Mouse (Mus musculus) embryonic facial prominence, embryonic 14.5 days (tissue): Measurements from ENCODE around the gene Gm20388. TPM values are rescaled to one million over a fixed set of nuclear protein-coding genes. Genes with fewer than 3 reads are reported as not detected.

Experiments
- ATAC-seq: fragments of 200-750 bp; cut with Nextera tagmentation; 2 replicates; pipeline ENCODE4 v1.8.0; 2017; ENCODE audit warnings: low read depth, moderate number of reproducible peaks, moderate TSS enrichment
- DNase-seq: peaks from one replicate; pipeline ENCODE4 v3.0.0-alpha.2; 2015; ENCODE audit warnings: low spot score
- H3K27ac ChIP-seq: fragments of 300-500 bp; sonication (generic); replicated peaks from 2 replicates; pipeline ENCODE4 v1.5.1; 2014; ENCODE audit warnings: low read depth, mild to moderate bottlenecking, low read length, moderate library complexity
- H3K27me3 ChIP-seq: fragments of 300-500 bp; sonication (generic); replicated peaks from 2 replicates; pipeline ENCODE4 v1.6.1; 2014; ENCODE audit warnings: low read length; ENCODE audit not compliant: control insufficient read depth, insufficient read depth
- H3K36me3 ChIP-seq: fragments of 300-500 bp; sonication (generic); 2 replicates; pipeline ENCODE4 v1.6.1; 2014; ENCODE audit warnings: low read length, mixed read lengths; ENCODE audit not compliant: control insufficient read depth, insufficient read depth
- H3K4me1 ChIP-seq: fragments of 300-500 bp; sonication (generic); 2 replicates; pipeline ENCODE4 v1.6.1; 2014; ENCODE audit warnings: antibody characterized with exemption, low read length; ENCODE audit not compliant: control insufficient read depth, insufficient read depth
- H3K4me2 ChIP-seq: fragments of 300-500 bp; sonication (generic); 2 replicates; pipeline ENCODE4 v1.6.1; 2014; ENCODE audit warnings: low read depth, mild to moderate bottlenecking, low read length, moderate library complexity, mixed read lengths
- H3K4me3 ChIP-seq: fragments of 300-500 bp; sonication (generic); 2 replicates; pipeline ENCODE4 v1.5.1; 2014; ENCODE audit warnings: low read depth, mild to moderate bottlenecking, low read length
- H3K9ac ChIP-seq: fragments of 300-500 bp; sonication (generic); 2 replicates; pipeline ENCODE4 v1.6.1; 2014; ENCODE audit warnings: low read depth, mild to moderate bottlenecking, low read length, moderate library complexity, mixed read lengths
- H3K9me3 ChIP-seq: fragments of 300-500 bp; sonication (generic); 2 replicates; pipeline ENCODE4 v1.6.1; 2016; ENCODE audit warnings: low read length; ENCODE audit not compliant: control insufficient read depth
- WGBS: fragments of 180-500 bp; shearing (Covaris S2); extraction: QIAGEN DNeasy Blood & Tissue Kit; methylation state at CpG from one replicate; pipeline ENCODE4 v1.1.7; 2014; 5-methylcytosine and 5-hydroxymethylcytosine counted together
- polyA plus RNA-seq: library from polyadenylated mRNA; unstranded; fragments of >200 nt; fragmentation: Nextera tagmentation; extraction: Ambion mirVana; gene quantifications from 2 replicates; pipeline ENCODE4 v1.2.1, GENCODE M21; 2014

The Gm20388 gene
- polyA plus RNA-seq, 1 experiment from 2014 or later = not detected

- DNase-seq = no peak
- Histone ChIP-seq H3K9ac (no peak overlapping the region), H3K27me3 (no peaks in the 10 kb centered on the region)
Measured at GRCm38 (mm10) chr8:121030496-121031040, 1119.9 kb downstream of the Gm20388 start.

GRCm38 (mm10) chr8:121033299-121034013 lies 1122.8 kb downstream of the Gm20388 start:
- no peak overlapping the region for H3K4me2 ChIP-seq
- no peaks in the 10 kb centered on the region for H3K9me3 ChIP-seq
- H3K4me3 ChIP-seq = no peak overlapping the region
- no peaks in the 10 kb centered on the region for H3K36me3 ChIP-seq
- no peak overlapping the region for H3K9ac ChIP-seq
- H3K27me3 ChIP-seq = no peaks in the 10 kb centered on the region
- no peaks in the 10 kb centered on the region for H3K4me1 ChIP-seq
- H3K27ac ChIP-seq = no peak overlapping the region
- ATAC-seq = no peak
- no peak for DNase-seq
- 51% methylated on average over 20 of the region's 20 CpGs for WGBS

More at GRCm38 (mm10) chr8:121030496-121031040, 1119.9 kb downstream of the Gm20388 start:
- no peak for ATAC-seq
- H3K4me2 ChIP-seq = no peak overlapping the region
- H3K27ac ChIP-seq = no peak overlapping the region
- H3K4me1 ChIP-seq = no peaks in the 10 kb centered on the region
- 66% methylated on average over 10 of the region's 10 CpGs for WGBS
- no peaks in the 10 kb centered on the region for H3K9me3 ChIP-seq
- no peaks in the 10 kb centered on the region for H3K36me3 ChIP-seq
- H3K4me3 ChIP-seq = no peak overlapping the region

DNA sequence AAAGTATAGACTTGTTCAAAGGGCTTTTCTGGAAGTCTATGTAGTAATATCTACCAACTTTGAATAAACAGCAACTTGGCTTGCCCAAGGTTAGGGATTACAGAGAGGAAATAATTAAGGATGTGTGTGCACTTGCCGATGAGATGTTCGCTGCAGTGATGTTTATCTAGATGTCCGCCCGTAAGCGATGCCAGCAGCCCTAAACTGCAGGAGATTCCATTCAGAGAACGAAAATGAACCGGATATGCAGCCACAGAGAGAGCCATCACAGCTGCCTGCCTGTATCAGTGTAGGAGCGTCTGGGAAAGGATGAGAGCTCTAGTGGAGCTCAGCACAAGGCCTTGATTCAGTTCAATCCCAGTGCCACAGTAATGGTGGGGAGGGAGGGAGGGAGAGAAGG lies 1125.0 kb downstream of the Gm20388 start:
- Histone ChIP-seq H3K4me2 (no peak overlapping the region), H3K36me3 (no peaks in the 10 kb centered on the region), H3K9ac (no peak overlapping the region), H3K4me1 (no peaks in the 10 kb centered on the region), H3K27ac (no peak overlapping the region), H3K9me3 (no peaks in the 10 kb centered on the region), H3K27me3 (no peaks in the 10 kb centered on the region), H3K4me3 (no peak overlapping the region)
- no peak for ATAC-seq
- WGBS = 67% methylated on average over 8 of the region's 8 CpGs
- no peak for DNase-seq

- 59% methylated on average over 19 of the region's 19 CpGs for WGBS
- ATAC-seq = no peak
Measured at GRCm38 (mm10) chr8:121043719-121044440, 1133.2 kb downstream of the Gm20388 start.

DNA sequence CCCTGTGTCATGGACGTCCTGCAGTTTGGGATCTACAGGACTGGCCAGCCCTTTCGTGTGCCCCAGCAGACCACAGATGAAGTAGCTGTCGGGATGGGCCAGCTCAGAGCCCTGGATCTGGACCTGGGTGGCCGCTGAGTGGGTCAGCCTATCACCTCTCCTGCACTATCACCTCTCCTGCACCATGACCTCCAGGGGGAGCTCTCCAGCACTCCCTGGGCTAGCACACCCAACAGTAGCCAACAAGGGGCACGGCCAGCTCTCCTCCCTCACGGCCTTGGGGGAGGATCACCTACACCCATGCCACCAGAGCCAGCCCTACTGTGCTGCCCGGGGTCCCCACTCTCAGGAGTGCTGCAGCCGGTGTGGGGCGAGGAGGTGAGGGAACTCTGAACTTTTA lies 1136.8 kb downstream of the Gm20388 start:
- no peak overlapping the region for H3K4me3 ChIP-seq
- no peak for ATAC-seq

More at GRCm38 (mm10) chr8:121043719-121044440, 1133.2 kb downstream of the Gm20388 start:
- no peak overlapping the region for H3K9ac ChIP-seq
- H3K27me3 ChIP-seq = no peaks in the 10 kb centered on the region
- H3K4me1 ChIP-seq = no peaks in the 10 kb centered on the region
- H3K36me3 ChIP-seq = no peaks in the 10 kb centered on the region
- H3K9me3 ChIP-seq = peaks cover 6% of the 10 kb centered on the region; the same call in 1 of the 2 replicates
- H3K27ac ChIP-seq = no peak overlapping the region
- H3K4me2 ChIP-seq = no peak overlapping the region
- DNase-seq = no peak
- H3K4me3 ChIP-seq = no peak overlapping the region

GRCm38 (mm10) chr8:121058081-121058480 lies 1147.4 kb downstream of the Gm20388 start:
- no peak overlapping the region for H3K27ac ChIP-seq
- 42% methylated on average over 9 of the region's 9 CpGs for WGBS
- H3K9me3 ChIP-seq = no peaks in the 10 kb centered on the region
- H3K4me3 ChIP-seq = no peak overlapping the region
- H3K36me3 ChIP-seq = no peaks in the 10 kb centered on the region
- 0 out of 2 replicates have a peak, but pooled peaks cover 10% of the 10 kb centered on the region for H3K4me1 ChIP-seq
- no peak overlapping the region for H3K9ac ChIP-seq
- DNase-seq (no peak), ATAC-seq (no peak)
- H3K27me3 ChIP-seq = peaks cover 2% of the 10 kb centered on the region; the same call in 1 of the 2 replicates
- H3K4me2 ChIP-seq = no peak overlapping the region

More for the DNA sequence above, 1136.8 kb downstream of the Gm20388 start:
- Histone ChIP-seq H3K4me2 (no peak overlapping the region), H3K4me1 (no peaks in the 10 kb centered on the region), H3K27me3 (no peaks in the 10 kb centered on the region), H3K9ac (no peak overlapping the region), H3K27ac (no peak overlapping the region), H3K9me3 (peaks cover 6% of the 10 kb centered on the region; the same call in 1 of the 2 replicates), H3K36me3 (no peaks in the 10 kb centered on the region)
- DNase-seq = no peak
- WGBS = 67% methylated on average over 9 of the region's 9 CpGs

- ATAC-seq = no peak
Measured at GRCm38 (mm10) chr8:121059098-121059497, 1148.5 kb downstream of the Gm20388 start.

DNA sequence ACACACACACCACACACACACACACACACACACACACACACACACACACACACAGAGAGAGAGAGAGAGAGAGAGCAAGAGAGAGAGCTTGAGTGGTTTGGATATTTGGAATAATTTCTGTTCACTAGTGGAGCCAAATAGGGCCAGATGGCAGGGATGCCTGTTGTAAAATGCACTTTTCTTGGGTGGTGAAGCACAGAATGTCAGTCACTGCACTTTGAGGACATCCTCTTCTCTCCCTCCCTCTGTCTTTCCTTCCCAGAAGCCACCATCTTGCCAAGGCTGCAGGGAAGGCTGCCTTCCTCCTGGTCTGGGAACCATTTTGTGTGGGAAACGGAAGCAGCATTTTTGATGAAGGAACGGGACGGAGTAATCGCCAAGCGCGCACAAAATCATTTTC lies 1151.9 kb downstream of the Gm20388 start:
- Histone ChIP-seq H3K4me2 (no peak overlapping the region), H3K9ac (no peak overlapping the region), H3K36me3 (no peaks in the 10 kb centered on the region), H3K27ac (no peak overlapping the region), H3K9me3 (no peaks in the 10 kb centered on the region), H3K27me3 (peaks cover 19% of the 10 kb centered on the region), H3K4me3 (no peak overlapping the region), H3K4me1 (0 out of 2 replicates have a peak, but pooled peaks cover 10% of the 10 kb centered on the region)
- ATAC-seq = no peak
- no peak for DNase-seq
- WGBS = 68% methylated on average over 6 of the region's 6 CpGs

More at GRCm38 (mm10) chr8:121059098-121059497, 1148.5 kb downstream of the Gm20388 start:
- H3K27ac ChIP-seq = no peak overlapping the region
- H3K9me3 ChIP-seq = no peaks in the 10 kb centered on the region
- 0 out of 2 replicates have a peak, but pooled peaks cover 10% of the 10 kb centered on the region for H3K4me1 ChIP-seq
- no peak overlapping the region for H3K4me3 ChIP-seq
- no peak overlapping the region for H3K4me2 ChIP-seq
- no peak overlapping the region for H3K9ac ChIP-seq
- no peak for DNase-seq
- no peaks in the 10 kb centered on the region for H3K36me3 ChIP-seq
- H3K27me3 ChIP-seq = peaks cover 4% of the 10 kb centered on the region
- WGBS = 82% methylated on average over 7 of the region's 7 CpGs
